Mouse (Mus musculus) stomach, embryonic 15.5 days (tissue): ENCODE measurements around the gene Epor. TPM values are rescaled to one million over a fixed set of nuclear protein-coding genes. Genes with fewer than 3 reads are reported as not detected.

ENCODE experiments used
- ATAC-seq: fragments of 200-750 bp; cut with Nextera tagmentation; 2 replicates; pipeline ENCODE4 v1.8.0; 2017; ENCODE audit warnings: low read depth, moderate number of reproducible peaks, moderate TSS enrichment; ENCODE audit not compliant: insufficient read depth, low FRiP score
- H3K27ac ChIP-seq: fragments of 300-500 bp; sonication (generic); 2 replicates; pipeline ENCODE4 v1.5.1; 2015; ENCODE audit warnings: mild to moderate bottlenecking, inconsistent platforms
- H3K27me3 ChIP-seq: fragments of 300-500 bp; sonication (generic); replicated peaks from 2 replicates; pipeline ENCODE4 v1.6.1; 2015; ENCODE audit warnings: inconsistent platforms
- H3K36me3 ChIP-seq: fragments of 300-500 bp; sonication (generic); 2 replicates; pipeline ENCODE4 v1.6.1; 2015; ENCODE audit warnings: inconsistent platforms
- H3K4me1 ChIP-seq: fragments of 300-500 bp; sonication (generic); 2 replicates; pipeline ENCODE4 v1.6.1; 2015; ENCODE audit warnings: inconsistent platforms
- H3K4me2 ChIP-seq: fragments of 300-500 bp; sonication (generic); 2 replicates; pipeline ENCODE4 v1.6.1; 2015; ENCODE audit warnings: mild to moderate bottlenecking, inconsistent platforms
- H3K4me3 ChIP-seq: fragments of 300-500 bp; sonication (generic); replicated peaks from 2 replicates; pipeline ENCODE4 v1.5.1; 2015; ENCODE audit warnings: inconsistent platforms
- H3K9ac ChIP-seq: fragments of 300-500 bp; sonication (generic); 2 replicates; pipeline ENCODE4 v1.6.1; 2015; ENCODE audit warnings: inconsistent platforms
- H3K9me3 ChIP-seq: fragments of 300-500 bp; sonication (generic); 2 replicates; pipeline ENCODE4 v1.6.1; 2016; ENCODE audit warnings: inconsistent platforms
- WGBS: fragments of 180-500 bp; shearing (Covaris S2); methylation state at CpG from one replicate; pipeline ENCODE4 v1.1.7; 2015; 5-methylcytosine and 5-hydroxymethylcytosine counted together
- polyA plus RNA-seq: library from polyadenylated mRNA; unstranded; fragments of >200 nt; fragmentation: Nextera tagmentation; extraction: Ambion mirVana; gene quantifications from 2 replicates; pipeline ENCODE4 v1.2.1, GENCODE M21; 2015

The Epor gene
- polyA plus RNA-seq, 1 experiment from 2014 or later: 14.7 TPM

DNA sequence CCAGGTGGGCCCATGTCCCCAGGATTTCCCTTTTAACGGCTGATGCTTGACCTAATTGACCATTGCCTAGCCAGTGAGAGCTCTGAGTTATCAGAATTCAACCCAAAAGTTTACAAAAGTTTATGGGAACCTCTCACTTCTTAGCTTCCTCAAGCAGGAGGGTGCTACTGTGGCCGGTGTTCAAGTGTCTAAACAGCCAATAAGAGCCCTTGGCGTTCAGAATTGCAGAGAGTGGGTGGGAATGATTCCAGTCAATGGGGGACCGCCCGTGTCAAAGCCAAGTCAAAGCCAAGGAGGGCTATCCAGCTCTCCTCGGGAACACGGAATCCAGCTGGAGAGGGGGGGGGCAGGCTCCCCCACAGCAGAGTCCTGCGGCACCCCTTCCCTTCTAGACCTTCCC, 15.2 kb downstream of the Epor start:
- no peak for ATAC-seq
- Histone ChIP-seq H3K4me1 (peaks cover 9% of the 10 kb centered on the region; the same call in 1 of the 2 replicates), H3K4me3 (no peak overlapping the region), H3K27me3 (peaks cover 8% of the 10 kb centered on the region; the same call in 1 of the 2 replicates), H3K9me3 (no peaks in the 10 kb centered on the region), H3K9ac (no peak overlapping the region), H3K36me3 (no peaks in the 10 kb centered on the region), H3K27ac (no peak overlapping the region), H3K4me2 (no peak overlapping the region)
- WGBS: 48% methylated on average over 8 of the region's 8 CpGs

DNA sequence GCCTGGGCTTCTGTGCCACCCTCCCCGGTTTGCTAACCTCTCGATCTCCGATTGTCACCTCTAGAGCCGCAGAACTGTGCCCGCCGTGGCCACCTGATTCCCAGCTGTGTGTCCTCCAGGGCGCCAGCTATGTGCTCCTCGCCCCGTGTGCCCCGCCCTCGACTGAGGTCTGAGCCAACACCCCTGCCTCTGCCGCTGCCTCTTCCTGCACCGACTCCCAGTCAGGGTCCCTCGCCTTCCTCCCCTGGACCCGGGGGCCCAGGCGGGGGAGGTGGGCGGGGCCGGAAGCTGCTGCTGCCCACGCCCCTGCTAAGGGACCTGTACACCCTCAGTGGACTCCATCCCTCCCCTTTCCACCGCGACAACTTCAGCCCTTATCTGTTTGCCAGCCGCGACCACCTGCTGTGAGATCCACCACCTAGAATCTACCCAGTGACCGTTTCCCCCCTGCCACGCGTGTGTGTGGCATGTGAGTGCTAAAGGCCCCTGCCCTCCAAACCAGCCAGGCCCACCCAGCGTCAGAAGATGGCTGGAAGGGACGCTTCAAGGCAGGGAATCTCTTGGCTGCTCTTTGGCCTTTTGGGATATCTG, 15.7 kb downstream of the Epor start:
- H3K4me2 ChIP-seq: no peak overlapping the region

GRCm38 (mm10) chr9:21944267-21944666, 19.0 kb downstream of the Epor start:
- Histone ChIP-seq H3K4me3 (no peak overlapping the region), H3K9me3 (no peaks in the 10 kb centered on the region), H3K27ac (no peak overlapping the region), H3K36me3 (no peaks in the 10 kb centered on the region), H3K4me2 (no peak overlapping the region), H3K4me1 (peaks cover 9% of the 10 kb centered on the region; the same call in 1 of the 2 replicates), H3K9ac (no peak overlapping the region), H3K27me3 (peaks cover 8% of the 10 kb centered on the region; the same call in 1 of the 2 replicates)
- 18% methylated on average over 23 of the region's 23 CpGs for WGBS
- ATAC-seq: no peak

More for the DNA sequence above, 15.7 kb downstream of the Epor start:
- Histone ChIP-seq H3K4me1 (peaks cover 9% of the 10 kb centered on the region; the same call in 1 of the 2 replicates), H3K9ac (no peak overlapping the region), H3K9me3 (no peaks in the 10 kb centered on the region), H3K36me3 (no peaks in the 10 kb centered on the region), H3K27me3 (peaks cover 8% of the 10 kb centered on the region; the same call in 1 of the 2 replicates), H3K27ac (no peak overlapping the region), H3K4me3 (no peak overlapping the region; the same call in 1 of the 2 replicates)
- WGBS: 6% methylated on average over 27 of the region's 28 CpGs
- ATAC-seq: peak; percentile 32; the same call in 1 of the 2 replicates

- ATAC-seq: no peak
- Histone ChIP-seq H3K27ac (no peak overlapping the region), H3K4me3 (no peak overlapping the region), H3K9ac (no peak overlapping the region), H3K9me3 (no peaks in the 10 kb centered on the region), H3K36me3 (no peaks in the 10 kb centered on the region), H3K4me2 (no peak overlapping the region), H3K4me1 (peaks cover 9% of the 10 kb centered on the region; the same call in 1 of the 2 replicates), H3K27me3 (peaks cover 8% of the 10 kb centered on the region; the same call in 1 of the 2 replicates)
- 34% methylated on average over 12 of the region's 12 CpGs for WGBS
Observed at GRCm38 (mm10) chr9:21943638-21944037, 19.7 kb downstream of the Epor start.

- H3K4me2 ChIP-seq: no peak overlapping the region
- 67% methylated on average over 12 of the region's 12 CpGs for WGBS
Observed at GRCm38 (mm10) chr9:21943046-21943445, 20.3 kb downstream of the Epor start.

DNA sequence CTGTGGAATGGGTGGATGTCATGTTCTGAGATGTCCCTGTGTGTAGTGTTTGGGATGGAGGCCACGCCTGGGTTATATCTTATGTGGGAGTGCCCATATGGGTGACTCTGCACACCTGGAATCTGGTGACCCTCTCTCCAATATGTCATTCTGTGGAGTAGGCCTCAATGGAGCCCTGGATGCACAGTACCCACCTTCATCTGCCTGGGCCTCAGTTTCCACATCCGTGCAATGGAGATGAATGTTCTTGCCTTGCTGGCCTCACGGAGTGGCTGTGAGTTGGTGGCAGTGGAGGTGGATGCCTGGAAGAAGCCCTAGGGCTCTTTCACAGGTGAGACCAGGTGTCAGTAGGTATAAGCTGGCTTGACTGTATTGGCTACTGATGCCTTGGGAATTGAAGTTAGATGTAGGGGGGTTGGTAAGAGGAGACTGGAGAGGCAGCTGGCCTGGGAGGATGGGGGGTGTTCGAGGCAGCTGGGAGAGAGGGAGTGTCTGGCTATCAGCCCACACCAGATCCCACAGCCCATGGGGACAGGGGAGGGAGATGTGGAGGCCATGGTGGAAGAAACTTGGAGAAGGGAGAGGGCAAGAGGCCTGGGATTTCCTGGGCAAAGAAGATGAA, 25.0 kb downstream of the Epor start:
- H3K4me1 ChIP-seq: peaks cover 7% of the 10 kb centered on the region; the same call in 1 of the 2 replicates
- H3K9ac ChIP-seq: no peak overlapping the region
- WGBS: 76% methylated on average over 4 of the region's 4 CpGs
- H3K27ac ChIP-seq: no peak overlapping the region
- H3K4me2 ChIP-seq: no peak overlapping the region
- no peak overlapping the region for H3K4me3 ChIP-seq
- no peaks in the 10 kb centered on the region for H3K36me3 ChIP-seq
- no peaks in the 10 kb centered on the region for H3K9me3 ChIP-seq
- no peak for ATAC-seq
- H3K27me3 ChIP-seq: no peaks in the 10 kb centered on the region

More at GRCm38 (mm10) chr9:21943046-21943445, 20.3 kb downstream of the Epor start:
- H3K36me3 ChIP-seq: no peaks in the 10 kb centered on the region
- no peak overlapping the region for H3K9ac ChIP-seq
- H3K27me3 ChIP-seq: peaks cover 8% of the 10 kb centered on the region; the same call in 1 of the 2 replicates
- ATAC-seq: no peak
- no peak overlapping the region for H3K4me3 ChIP-seq
- H3K4me1 ChIP-seq: peaks cover 9% of the 10 kb centered on the region; the same call in 1 of the 2 replicates
- no peaks in the 10 kb centered on the region for H3K9me3 ChIP-seq
- no peak overlapping the region for H3K27ac ChIP-seq

- Histone ChIP-seq H3K27me3 (no peaks in the 10 kb centered on the region), H3K4me2 (peak overlapping the region; percentile 85), H3K36me3 (no peaks in the 10 kb centered on the region), H3K4me1 (peaks cover 7% of the 10 kb centered on the region; the same call in 1 of the 2 replicates), H3K4me3 (peak overlapping the region; percentile 58; the same call in 1 of the 2 replicates), H3K27ac (no peak overlapping the region), H3K9me3 (no peaks in the 10 kb centered on the region), H3K9ac (no peak overlapping the region)
- no peak for ATAC-seq
- 82% methylated on average over 4 of the region's 4 CpGs for WGBS
Observed at GRCm38 (mm10) chr9:21937711-21938175, 25.6 kb downstream of the Epor start.

- H3K4me3 ChIP-seq: peak within 1 kb of the TSS; percentile 58
- peak within 1 kb of the TSS; percentile 49 for H3K9ac ChIP-seq
- H3K4me2 ChIP-seq: peak within 1 kb of the TSS; percentile 85
- no peaks in the 10 kb centered on the region for H3K27me3 ChIP-seq
- WGBS: 2% methylated on average over 43 of the region's 43 CpGs
- H3K9me3 ChIP-seq: no peaks in the 10 kb centered on the region
- H3K4me1 ChIP-seq: peaks cover 7% of the 10 kb centered on the region; the same call in 1 of the 2 replicates
- H3K36me3 ChIP-seq: no peaks in the 10 kb centered on the region
- 0 out of 2 replicates have a peak within 1 kb of the TSS, but pooled peaks have one; percentile 51 for H3K27ac ChIP-seq
- peak; percentile 96 for ATAC-seq
Observed at GRCm38 (mm10) chr9:21936692-21937570, 26.4 kb downstream of the Epor start, which contains the start of gene Plppr2. Gene Plppr2, plus strand, starts transcription at chr9:21937033.

- Histone ChIP-seq H3K27me3 (no peaks in the 10 kb centered on the region), H3K27ac (no peak overlapping the region), H3K4me2 (no peak overlapping the region), H3K4me3 (no peak overlapping the region), H3K36me3 (no peaks in the 10 kb centered on the region), H3K4me1 (peaks cover 7% of the 10 kb centered on the region; the same call in 1 of the 2 replicates), H3K9me3 (no peaks in the 10 kb centered on the region), H3K9ac (no peak overlapping the region)
- 77% methylated on average over 7 of the region's 7 CpGs for WGBS
- ATAC-seq: no peak
Observed at GRCm38 (mm10) chr9:21935466-21936131, 27.7 kb downstream of the Epor start.

GRCm38 (mm10) chr9:21934021-21934420, 29.3 kb downstream of the Epor start:
- H3K4me2 ChIP-seq: no peak overlapping the region
- H3K4me1 ChIP-seq: peaks cover 7% of the 10 kb centered on the region; the same call in 1 of the 2 replicates
- no peak overlapping the region for H3K9ac ChIP-seq
- no peaks in the 10 kb centered on the region for H3K36me3 ChIP-seq
- 91% methylated on average over 12 of the region's 12 CpGs for WGBS
- no peaks in the 10 kb centered on the region for H3K27me3 ChIP-seq
- H3K9me3 ChIP-seq: no peaks in the 10 kb centered on the region
- ATAC-seq: no peak
- H3K4me3 ChIP-seq: no peak overlapping the region
- no peak overlapping the region for H3K27ac ChIP-seq
